Comparison of ENCODE assay signal across 9 mouse cellular contexts in the genomic region with DNA sequence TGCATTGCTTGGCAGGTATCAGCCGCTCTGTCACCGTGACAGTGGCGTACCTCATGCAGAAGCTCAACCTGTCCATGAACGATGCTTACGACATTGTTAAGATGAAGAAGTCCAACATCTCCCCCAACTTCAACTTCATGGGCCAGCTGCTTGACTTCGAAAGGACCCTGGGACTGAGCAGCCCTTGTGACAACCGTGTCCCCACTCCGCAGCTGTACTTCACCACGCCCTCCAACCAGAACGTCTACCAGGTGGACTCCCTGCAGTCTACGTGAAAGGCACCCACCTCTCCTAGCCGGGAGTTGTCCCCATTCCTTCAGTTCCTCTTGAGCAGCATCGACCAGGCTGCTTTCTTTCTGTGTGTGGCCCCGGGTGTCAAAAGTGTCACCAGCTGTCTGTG. TPM values are rescaled to one million over a fixed set of nuclear protein-coding genes. Genes with fewer than 3 reads are reported as not detected.
DNase-seq lines count a peak whose midpoint lies in the region; ATAC-seq and TF ChIP-seq lines count a peak whose summit lies in the region.
"Had no signal": no experiment of that assay in that cellular context is flagged by ENCODE, and none has a peak within 500 bp of the region (broad histone marks: within the 10 kb centered on the region; RNA-seq: fewer than 3 reads in every experiment).

No protein-coding gene starts in this region.

- WGBS in heart, adult 2 months, result 30% methylated on average over 14 of the region's 14 CpGs
- 15% methylated on average over 14 of the region's 14 CpGs for WGBS in embryonic facial prominence, embryonic 13.5 days
- WGBS in intestine, postnatal 0 days, result 55% methylated on average over 14 of the region's 14 CpGs

- no peak overlapping the region for H3ac ChIP-seq in myocyte (ENCODE audit: control insufficient read depth, insufficient read length)

- no peaks in the 10 kb centered on the region for H3K9me3 ChIP-seq in embryonic facial prominence, embryonic 13.5 days
- no peaks in the 10 kb centered on the region for H3K9me3 ChIP-seq in intestine, postnatal 0 days (ENCODE audit: control insufficient read depth)

- peak; percentile 36 to 44 for DNase-seq in heart, adult 2 months
- DNase-seq in heart, postnatal 10 days, result no peak
- DNase-seq in A20 (ENCODE audit: low read depth, low spot score), result peak; percentile 82

- H3K4me1 ChIP-seq in heart, adult 2 months (ENCODE audit: control insufficient read depth, insufficient read depth, low read length), result peaks cover 10% of the 10 kb centered on the region
- H3K4me1 ChIP-seq in embryonic facial prominence, embryonic 13.5 days, result peaks cover 49% of the 10 kb centered on the region
- no peaks in the 10 kb centered on the region; the same call in none of the 2 replicates for H3K4me1 ChIP-seq in intestine, postnatal 0 days (replicated peaks; ENCODE audit: control insufficient read depth, insufficient read depth, low read length)

- peak overlapping the region; percentile 76 for H3K9ac ChIP-seq in heart, adult 2 months (ENCODE audit: low read depth, low read length)
- H3K9ac ChIP-seq in embryonic facial prominence, embryonic 13.5 days, result peak overlapping the region; percentile 93
- peak overlapping the region; percentile 8; the same call in 1 of the 2 replicates for H3K9ac ChIP-seq in intestine, postnatal 0 days (ENCODE audit: low read depth, low read length)

- intact Hi-C loops in heart, adult 2 months (cut with DNase I), result loop anchor here (5.0 to 10.0 kb wide), 3 partner anchors 176 to 889 kb away; no protein-coding TSS in a partner anchor
- intact Hi-C loops in heart, postnatal 10 days (cut with DNase I), result no loop called here

- no peak for TF ChIP-seq EP300 in heart, adult 2 months (IDR thresholded peaks at IDR 0.05; ENCODE audit: insufficient read depth, low read depth, low read length)

- peak overlapping the region; percentile 86 for H3K4me2 ChIP-seq in embryonic facial prominence, embryonic 13.5 days
- H3K4me2 ChIP-seq in intestine, postnatal 0 days (replicated peaks; ENCODE audit: low read depth), result peak overlapping the region; percentile 88
- H3K4me2 ChIP-seq in myocyte (ENCODE audit: low read depth), result peak overlapping the region; percentile 77

- H3K27me3 ChIP-seq in heart, adult 2 months (ENCODE audit: control insufficient read depth, insufficient read depth, low read length), result no peaks in the 10 kb centered on the region
- no peaks in the 10 kb centered on the region; the same call in 1 of the 2 replicates for H3K27me3 ChIP-seq in embryonic facial prominence, embryonic 13.5 days
- H3K27me3 ChIP-seq in intestine, postnatal 0 days (replicated peaks; ENCODE audit: control insufficient read depth, insufficient read depth, low read length), result no peaks in the 10 kb centered on the region
- H3K27me3 ChIP-seq in myocyte (ENCODE audit: control insufficient read depth, insufficient read depth, insufficient read length), result no peaks in the 10 kb centered on the region
- H3K27me3 ChIP-seq: Patski had no signal

- TF ChIP-seq CTCF in heart, adult 2 months (IDR thresholded peaks at IDR 0.05), result no peak
- TF ChIP-seq CTCF in intestine, postnatal 0 days (IDR thresholded peaks at IDR 0.05; ENCODE audit: low read depth), result no peak

- H3K36me3 ChIP-seq in heart, adult 2 months (ENCODE audit: control insufficient read depth, insufficient read depth, low read length), result peaks cover 15% of the 10 kb centered on the region
- peaks cover 5% of the 10 kb centered on the region; the same call in 1 of the 2 replicates for H3K36me3 ChIP-seq in embryonic facial prominence, embryonic 13.5 days
- peaks cover 8% of the 10 kb centered on the region for H3K36me3 ChIP-seq in intestine, postnatal 0 days (ENCODE audit: control insufficient read depth, insufficient read depth)
- H3K36me3 ChIP-seq in myocyte (ENCODE audit: control insufficient read depth, insufficient read depth), result peaks cover 16% of the 10 kb centered on the region

- H3K27ac ChIP-seq in heart, adult 2 months, result peak overlapping the region; percentile 99
- peak overlapping the region; percentile 98 for H3K27ac ChIP-seq in embryonic facial prominence, embryonic 13.5 days
- H3K27ac ChIP-seq in intestine, postnatal 0 days (ENCODE audit: low read depth, low read length), result peak overlapping the region; percentile 93; the same call in 1 of the 2 replicates

- no peak for TF ChIP-seq POLR2A in heart, adult 2 months (IDR thresholded peaks at IDR 0.05; ENCODE audit: insufficient read depth, low read depth, low read length)
- no peak for TF ChIP-seq POLR2A in myocyte (IDR thresholded peaks at IDR 0.05; ENCODE audit: insufficient read length, low read depth)

- peak overlapping the region; percentile 80 for H3K4me3 ChIP-seq in heart, adult 2 months
- peak overlapping the region; percentile 74 for H3K4me3 ChIP-seq in embryonic facial prominence, embryonic 13.5 days
- H3K4me3 ChIP-seq in intestine, postnatal 0 days (ENCODE audit: low read depth, low read length), result peak overlapping the region; percentile 91
- H3K4me3 ChIP-seq in myocyte, result peak overlapping the region; percentile 95

- 0 out of 2 replicates have a peak, but pooled peaks cover 1% of the 10 kb centered on the region for H3K79me2 ChIP-seq in heart, adult 2 months (replicated peaks; ENCODE audit: control insufficient read depth, insufficient read depth, low read length)
- peaks cover 45% of the 10 kb centered on the region for H3K79me2 ChIP-seq in myocyte (ENCODE audit: control insufficient read depth, insufficient read depth)

- ATAC-seq in embryonic facial prominence, embryonic 13.5 days (ENCODE audit: insufficient number of reproducible peaks, insufficient read depth, low FRiP score, low TSS enrichment, low read depth), result no peak
- no peak for ATAC-seq in intestine, postnatal 0 days
- ATAC-seq in erythroid progenitor cell, adult 5-6 weeks (replicated peaks; ENCODE audit: low FRiP score, poor library complexity, severe bottlenecking), result no peak
- no peak for ATAC-seq in frontal cortex, adult (ENCODE audit: low TSS enrichment)
- ATAC-seq: Patski had no signal

TF ChIP-seq in myocyte, 11 proteins besides CTCF, POLR2A, EP300 and RAD21:
- TF ChIP-seq MAX (IDR thresholded peaks at IDR 0.05; ENCODE audit: low read depth), result no peak
- peak; percentile 14 for TF ChIP-seq POLR2AphosphoS2 (IDR thresholded peaks at IDR 0.05; ENCODE audit: insufficient read length, low read depth)

RNA-seq across cellular contexts. Expression of a gene that starts 3.0 kb away (rescaled TPM):
- total RNA-seq in heart, adult 2 months (2021), result 10 to 100 TPM; 15.8 to 21.4 TPM
- 24.8 and 25.6 TPM in 2 replicates for polyA plus RNA-seq in heart, adult 2 months (2012; rRNA removed)
- 10 to 100 TPM; 29.2 to 38.3 TPM for total RNA-seq in heart, postnatal 10 days (2021)
- 61.9 and 73.3 TPM in 2 replicates for polyA plus RNA-seq in embryonic facial prominence, embryonic 13.5 days (2015; fragmentation: Nextera tagmentation; extraction: Ambion mirVana)
- 27.9 and 34.6 TPM in 2 replicates for polyA plus RNA-seq in intestine, postnatal 0 days (2015; fragmentation: Nextera tagmentation; extraction: Ambion mirVana)
- 21.6 TPM for polyA plus RNA-seq in myocyte (2012; fragmentation: generic; extraction: Trizol)
- 8.4 and 27.0 TPM in 2 replicates for total RNA-seq in erythroid progenitor cell, adult 5-6 weeks (2015; ENCODE audit: low replicate concordance)
- 5.5 and 6.5 TPM in 2 replicates for total RNA-seq in erythroid progenitor cell, adult 5-6 weeks (2017; ENCODE audit: low replicate concordance)

Comparison
In these comparisons a context has a peak if more than half of its experiments do, and no peak if none do; other contexts are left out.
1. DNase-seq: peak in heart, adult 2 months (2 of 2) and A20 (single experiment); none in heart, postnatal 10 days (0 of 2).
2. H3K9ac ChIP-seq: peak in every context shown above with its lines; median percentile 93 in embryonic facial prominence, embryonic 13.5 days; 76 in heart, adult 2 months; 8 in intestine, postnatal 0 days.
3. Peak in every context shown above with its lines, with median percentiles within 50 percentile points of each other: H3K27ac ChIP-seq, H3K4me3 ChIP-seq and H3K4me2 ChIP-seq.